Mouse (Mus musculus): ENCODE measurements around the gene Pabpn1l. TPM values are rescaled to one million over a fixed set of nuclear protein-coding genes. Genes with fewer than 3 reads are reported as not detected.
"Not testable (repeated sequence)": the region's sequence is repeated elsewhere in the genome, so short reads cannot be mapped to it uniquely, and the experiment has no call there.

Pabpn1l gene
- polyA plus RNA-seq, 2 experiments from 2014 or later = not detected

DNA sequence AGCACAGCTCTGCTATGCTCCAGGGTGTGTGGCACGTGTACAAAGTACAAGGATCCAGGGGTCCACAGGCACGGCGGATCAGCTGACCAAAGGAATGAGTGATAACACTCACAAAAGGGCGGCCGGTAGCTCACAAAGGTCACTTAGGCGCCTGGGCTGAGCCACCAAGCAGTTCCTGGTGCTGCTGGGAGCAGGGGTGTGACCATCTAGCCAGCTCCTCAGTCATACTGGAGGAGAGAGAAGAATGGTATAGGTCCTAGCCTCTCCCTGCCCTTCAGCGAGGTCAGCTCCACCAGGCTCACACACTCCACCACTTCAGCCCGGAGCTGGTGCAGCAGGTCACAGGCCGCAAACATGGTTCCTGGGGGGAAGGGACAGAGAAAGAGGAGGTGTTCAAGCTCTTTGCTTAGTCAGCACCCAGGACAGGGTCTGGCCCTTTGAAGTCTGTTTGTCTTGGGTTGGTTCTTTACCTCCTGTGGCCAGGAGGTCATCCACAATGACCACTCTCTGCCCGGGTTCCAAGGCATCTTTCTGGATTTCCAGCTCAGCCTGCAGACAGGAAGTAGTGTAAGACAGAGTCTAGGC, 47.8 kb downstream of the Pabpn1l start:
- ATAC-seq = no peak

DNA sequence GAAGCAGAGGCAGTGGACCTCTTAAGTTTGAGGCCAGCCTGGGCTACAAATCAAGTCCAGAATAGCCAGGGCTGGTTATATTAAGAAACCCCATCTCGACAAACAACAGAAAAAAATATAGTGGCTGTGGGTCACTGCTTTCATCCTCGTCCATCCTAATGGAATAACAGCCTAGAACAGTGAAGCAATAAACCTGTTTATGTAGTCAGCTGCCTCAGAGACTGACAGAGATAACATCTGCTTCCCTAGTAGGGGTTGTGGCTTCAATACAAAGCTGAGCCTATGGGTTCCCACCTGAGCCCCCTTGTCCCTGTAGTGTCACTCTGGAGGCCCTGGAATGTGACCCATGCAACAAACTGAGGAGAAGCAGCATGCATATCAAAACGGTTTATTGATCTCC, 48.3 kb downstream of the Pabpn1l start:
- no peak for ATAC-seq

DNA sequence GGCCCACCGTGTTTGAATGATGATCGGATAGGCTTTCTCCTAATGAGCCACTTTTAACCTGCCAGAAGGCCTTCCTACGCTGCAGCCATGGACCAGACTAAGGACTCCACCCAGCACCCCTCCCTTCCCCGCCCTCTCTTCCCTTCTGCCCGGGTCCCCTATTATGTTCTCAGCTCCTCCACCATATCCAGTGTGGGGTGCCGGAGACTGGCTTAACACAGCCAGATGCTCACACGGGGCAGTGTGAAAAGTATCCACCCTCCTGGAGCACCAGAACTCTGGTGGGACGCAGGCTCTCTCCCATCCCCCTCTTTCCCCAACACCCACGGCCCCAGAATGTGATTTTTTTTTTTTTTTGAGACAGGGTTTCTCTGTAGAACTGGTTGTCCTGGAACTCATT, 49.0 kb downstream of the Pabpn1l start:
- ATAC-seq = no peak

DNA sequence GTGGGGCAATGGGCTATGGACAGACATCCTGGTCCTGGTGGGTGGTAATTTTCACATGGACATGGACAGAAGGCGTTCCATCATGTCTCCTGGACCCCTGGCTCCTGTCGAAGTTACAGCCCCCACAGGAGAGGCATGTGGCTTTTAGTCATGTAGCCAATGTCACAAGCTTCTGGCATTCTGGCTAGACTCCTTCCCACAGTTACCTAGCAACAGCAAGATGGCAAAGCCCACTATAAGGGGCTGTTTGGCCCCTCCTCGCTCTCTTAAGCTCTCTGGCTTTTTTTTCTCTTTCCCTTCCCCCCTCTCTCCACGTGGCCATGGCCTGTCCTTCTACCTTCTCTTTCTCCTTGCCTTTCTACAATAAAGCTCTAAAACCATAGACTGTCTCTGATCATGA, 49.4 kb downstream of the Pabpn1l start:
- not testable (repeated sequence) for ATAC-seq

DNA sequence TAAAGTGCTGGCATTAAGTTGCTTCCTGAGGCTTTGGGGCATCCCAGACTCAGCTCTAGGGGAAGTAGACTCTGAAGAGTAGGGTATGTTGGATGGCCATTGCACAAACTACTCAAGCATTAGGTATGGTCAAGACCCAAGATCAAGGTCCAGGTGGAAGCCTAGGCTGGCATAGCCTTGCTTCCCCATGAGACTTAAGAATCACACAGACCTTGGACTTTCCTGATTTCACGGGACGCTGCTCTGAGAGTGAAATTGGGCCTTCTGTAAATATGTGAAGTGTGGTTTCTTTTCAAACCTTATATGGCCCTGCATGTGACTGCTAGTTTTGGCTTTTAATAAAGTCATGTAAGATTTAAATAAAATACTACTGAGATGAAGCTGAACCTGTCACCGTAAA, 49.8 kb downstream of the Pabpn1l start:
- ATAC-seq = no peak

DNA sequence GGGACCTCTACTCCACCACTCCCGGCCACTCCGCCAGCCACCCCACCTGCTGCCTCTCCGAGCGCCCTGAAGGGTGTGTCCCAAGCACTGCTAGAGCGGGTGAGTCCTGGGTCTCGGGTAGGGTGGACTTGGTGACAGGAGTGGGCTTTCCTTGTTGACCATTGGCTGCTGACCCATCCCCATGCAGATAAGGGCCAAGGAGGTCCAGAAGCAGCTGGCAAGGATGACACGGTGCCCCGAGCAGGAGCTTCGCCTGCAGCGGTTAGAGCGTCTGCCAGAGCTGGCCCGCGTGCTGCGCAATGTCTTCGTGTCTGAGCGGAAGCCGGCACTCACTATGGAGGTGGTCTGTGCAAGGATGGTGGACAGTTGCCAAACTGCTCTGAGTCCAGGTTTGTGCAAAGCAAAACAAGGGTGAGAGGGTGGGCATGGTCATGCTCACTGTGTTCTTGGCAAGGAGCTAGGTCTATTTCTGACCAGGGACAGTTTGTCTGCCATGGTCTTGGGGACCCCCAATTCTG, 50.7 kb downstream of the Pabpn1l start:
- ATAC-seq = no peak

DNA sequence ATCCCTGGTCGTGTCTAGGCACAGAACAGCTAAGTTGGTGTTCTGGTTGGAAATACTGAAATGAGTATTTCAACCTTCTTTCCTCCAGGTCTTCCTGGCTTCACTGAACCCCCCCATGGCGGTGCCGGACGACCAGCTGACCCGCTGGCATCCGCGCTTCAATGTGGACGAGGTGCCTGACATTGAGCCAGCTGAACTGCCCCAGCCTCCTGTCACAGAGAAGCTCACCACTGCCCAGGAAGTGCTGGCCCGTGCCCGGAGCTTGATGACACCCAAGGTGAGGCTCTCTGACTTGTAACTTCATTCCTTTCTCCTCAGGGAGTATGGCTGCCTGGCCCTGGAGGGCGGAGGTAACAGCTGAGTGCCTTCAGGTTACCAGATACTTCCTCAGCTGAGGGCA, 51.4 kb downstream of the Pabpn1l start:
- ATAC-seq = no peak

DNA sequence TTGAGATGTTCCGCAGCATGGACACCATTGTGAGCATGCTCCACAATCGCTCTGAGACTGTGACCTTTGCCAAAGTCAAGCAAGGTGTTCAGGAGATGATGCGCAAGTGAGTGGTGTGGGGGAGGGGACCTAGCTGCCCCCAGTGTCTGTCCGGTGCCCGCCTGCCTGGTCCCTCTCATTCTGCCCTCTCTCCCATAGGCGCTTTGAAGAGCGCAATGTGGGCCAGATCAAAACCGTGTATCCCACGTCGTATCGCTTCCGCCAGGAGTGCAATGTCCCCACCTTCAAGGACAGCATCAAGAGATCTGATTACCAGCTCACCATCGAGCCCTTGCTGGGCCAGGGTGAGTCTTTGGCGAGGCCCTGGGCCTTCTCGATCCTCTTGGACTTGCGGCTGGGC, 52.5 kb downstream of the Pabpn1l start:
- ATAC-seq = no peak

Other genes with a start within 250 kb of the Pabpn1l start
- 10 to 100 TPM; 10.9 to 18.2 TPM for gene Zc3h18, start 246.1 kb downstream of the Pabpn1l start, polyA plus RNA-seq (2017; shearing (Covaris generic))
- gene Il17c, start 200.7 kb downstream of the Pabpn1l start, polyA plus RNA-seq (2017; shearing (Covaris generic)) = not detected
- 100 to 1,000 TPM; 750 to 796 TPM for gene Cyba, start 189.8 kb downstream of the Pabpn1l start, polyA plus RNA-seq (2017; shearing (Covaris generic))
- 10 to 100 TPM; 14.8 to 15.1 TPM for gene Mvd, start 179.3 kb downstream of the Pabpn1l start, polyA plus RNA-seq (2017; shearing (Covaris generic))
- gene Snai3, start 162.0 kb downstream of the Pabpn1l start, polyA plus RNA-seq (2017; shearing (Covaris generic)) = 1 to 10 TPM; 3.2 to 5.1 TPM
- 10 to 100 TPM; 35.0 to 36.0 TPM for gene Rnf166, start 146.7 kb downstream of the Pabpn1l start, polyA plus RNA-seq (2017; shearing (Covaris generic))
- gene Ctu2, start 146.6 kb downstream of the Pabpn1l start, polyA plus RNA-seq (2017; shearing (Covaris generic)) = 10 to 100 TPM; 11.0 to 14.6 TPM
- gene Piezo1, start 71.4 kb downstream of the Pabpn1l start, polyA plus RNA-seq (2017; shearing (Covaris generic)) = 10 to 100 TPM; 11.8 to 22.2 TPM
- 10 to 100 TPM; 10.4 to 13.0 TPM for gene Cdt1, start 54.7 kb downstream of the Pabpn1l start, polyA plus RNA-seq (2017; shearing (Covaris generic))
- gene Aprt, start 45.8 kb downstream of the Pabpn1l start, polyA plus RNA-seq (2017; shearing (Covaris generic)) = 100 to 1,000 TPM; 168 to 203 TPM
- 10 to 100 TPM in 1 of 2 experiments, 1 to 10 TPM in 1; 9.8 to 10.5 TPM for gene Galns, start 11.3 kb downstream of the Pabpn1l start, polyA plus RNA-seq (2017; shearing (Covaris generic))
- 10 to 100 TPM; 46.3 to 78.4 TPM for gene Trappc2l, start 11.1 kb downstream of the Pabpn1l start, polyA plus RNA-seq (2017; shearing (Covaris generic))
- under 1 TPM; 0.08 to 0.28 TPM for gene Cbfa2t3, start 76.4 kb upstream of the Pabpn1l start, polyA plus RNA-seq (2017; shearing (Covaris generic))
- 10 to 100 TPM in 1 of 2 experiments, 1 to 10 TPM in 1; 8.0 to 10.2 TPM for gene Acsf3, start 152.7 kb upstream of the Pabpn1l start, polyA plus RNA-seq (2017; shearing (Covaris generic))
- under 1 TPM; 0.14 to 0.26 TPM for gene Cdh15, start 225.2 kb upstream of the Pabpn1l start, polyA plus RNA-seq (2017; shearing (Covaris generic))